Mouse (Mus musculus) midbrain, postnatal 0 days (tissue): Measurements from ENCODE around the gene Diaph3. TPM values are rescaled to one million over a fixed set of nuclear protein-coding genes. Genes with fewer than 3 reads are reported as not detected.

Experiments used
- ATAC-seq: fragments of 200-750 bp; cut with Nextera tagmentation; 2 replicates; pipeline ENCODE4 v1.8.0; 2017; ENCODE audit warnings: moderate number of reproducible peaks, mild to moderate bottlenecking, moderate TSS enrichment, moderate library complexity; ENCODE audit not compliant: low FRiP score
- DNase-seq: peaks from one replicate; pipeline ENCODE4 v3.0.0-alpha.2; 2015; ENCODE audit warnings: low spot score
- H3K27ac ChIP-seq: fragments of 300-500 bp; sonication (generic); 2 replicates; pipeline ENCODE4 v1.5.1; 2014; ENCODE audit warnings: low read depth, mild to moderate bottlenecking, low read length, mixed read lengths
- H3K27me3 ChIP-seq: fragments of 300-500 bp; sonication (generic); 2 replicates; pipeline ENCODE4 v1.6.1; 2014; ENCODE audit warnings: low read length, control low read depth, mixed read lengths; ENCODE audit not compliant: insufficient read depth
- H3K36me3 ChIP-seq: fragments of 300-500 bp; sonication (generic); 2 replicates; pipeline ENCODE4 v1.6.1; 2014; ENCODE audit warnings: low read length, control low read depth, mixed read lengths; ENCODE audit not compliant: insufficient read depth
- H3K4me1 ChIP-seq: fragments of 300-500 bp; sonication (generic); 2 replicates; pipeline ENCODE4 v1.6.1; 2014; ENCODE audit warnings: mild to moderate bottlenecking, control low read depth, antibody characterized with exemption, low read length, mixed read lengths; ENCODE audit not compliant: insufficient read depth
- H3K4me2 ChIP-seq: fragments of 300-500 bp; sonication (generic); 2 replicates; pipeline ENCODE4 v1.6.1; 2014; ENCODE audit warnings: low read depth, mild to moderate bottlenecking, low read length, mixed read lengths; ENCODE audit not compliant: poor library complexity, severe bottlenecking
- H3K4me3 ChIP-seq: fragments of 300-500 bp; sonication (generic); 2 replicates; pipeline ENCODE4 v1.5.1; 2014; ENCODE audit warnings: low read depth, mild to moderate bottlenecking, low read length, moderate library complexity
- H3K9ac ChIP-seq: fragments of 300-500 bp; sonication (generic); replicated peaks from 2 replicates; pipeline ENCODE4 v1.6.1; 2014; ENCODE audit warnings: mild to moderate bottlenecking, low read length, moderate library complexity, mixed read lengths; ENCODE audit not compliant: poor library complexity, severe bottlenecking
- H3K9me3 ChIP-seq: fragments of 300-500 bp; sonication (generic); 2 replicates; pipeline ENCODE4 v1.6.1; 2016; ENCODE audit warnings: low read length, control low read depth
- CTCF ChIP-seq: IDR thresholded peaks from 2 replicates; pipeline ENCODE4 v1.5.1; 2016; ENCODE audit warnings: antibody characterized with exemption, mild to moderate bottlenecking
- WGBS: fragments of 180-500 bp; shearing (Covaris S2); extraction: QIAGEN DNeasy Blood & Tissue Kit; methylation state at CpG from one replicate; pipeline ENCODE4 v1.1.7; 2014; 5-methylcytosine and 5-hydroxymethylcytosine counted together
- polyA plus RNA-seq: library from polyadenylated mRNA; unstranded; fragments of >200 nt; fragmentation: Nextera tagmentation; extraction: Ambion mirVana; gene quantifications from 2 replicates; pipeline ENCODE4 v1.2.1, GENCODE M21; 2015
- total RNA-seq: library from RNA; depleted of rRNA; stranded (reverse); fragments of >200 nt; gene quantifications from 2 replicates; pipeline ENCODE4 v1.2.3, GENCODE M21; 2014

Diaph3 gene
- total and polyA plus RNA-seq, 2 experiments from 2014 or later: 1.9 to 2.5 TPM

GRCm38 (mm10) chr14:87075021-87075531 is 66.0 kb downstream of the Diaph3 start:
- H3K9ac ChIP-seq: no peak overlapping the region
- H3K36me3 ChIP-seq: no peaks in the 10 kb centered on the region
- TF ChIP-seq CTCF: no peak
- 83% methylated on average over 2 of the region's 2 CpGs for WGBS
- H3K27ac ChIP-seq: no peak overlapping the region
- no peaks in the 10 kb centered on the region for H3K4me1 ChIP-seq
- no peak overlapping the region for H3K4me3 ChIP-seq
- H3K4me2 ChIP-seq: no peak overlapping the region
- no peaks in the 10 kb centered on the region for H3K9me3 ChIP-seq
- no peaks in the 10 kb centered on the region for H3K27me3 ChIP-seq
- DNase-seq (no peak), ATAC-seq (no peak)

- Histone ChIP-seq H3K36me3 (no peaks in the 10 kb centered on the region), H3K9ac (no peak overlapping the region), H3K4me2 (no peak overlapping the region), H3K27me3 (no peaks in the 10 kb centered on the region), H3K4me3 (no peak overlapping the region), H3K9me3 (no peaks in the 10 kb centered on the region), H3K27ac (no peak overlapping the region), H3K4me1 (no peaks in the 10 kb centered on the region)
- 89% methylated on average over 4 of the region's 4 CpGs for WGBS
- DNase-seq: no peak
- no peak for TF ChIP-seq CTCF
- no peak for ATAC-seq
These were observed 76.8 kb downstream of the Diaph3 start for GRCm38 (mm10) chr14:87064281-87064680.

- Histone ChIP-seq H3K4me3 (no peak overlapping the region), H3K4me1 (no peaks in the 10 kb centered on the region), H3K27ac (no peak overlapping the region), H3K9me3 (no peaks in the 10 kb centered on the region), H3K36me3 (no peaks in the 10 kb centered on the region), H3K27me3 (no peaks in the 10 kb centered on the region), H3K4me2 (no peak overlapping the region), H3K9ac (no peak overlapping the region)
- TF ChIP-seq CTCF: no peak
- DNase-seq: no peak
- 93% methylated on average over 2 of the region's 2 CpGs for WGBS
- no peak for ATAC-seq
These were observed 84.9 kb downstream of the Diaph3 start for GRCm38 (mm10) chr14:87056169-87056568.

- H3K27ac ChIP-seq: no peak overlapping the region
- H3K36me3 ChIP-seq: no peaks in the 10 kb centered on the region
- H3K9ac ChIP-seq: no peak overlapping the region
- no peak overlapping the region for H3K4me3 ChIP-seq
- no peaks in the 10 kb centered on the region for H3K4me1 ChIP-seq
- H3K27me3 ChIP-seq: no peaks in the 10 kb centered on the region
- DNase-seq (no peak), ATAC-seq (no peak)
- H3K4me2 ChIP-seq: no peak overlapping the region
- no peaks in the 10 kb centered on the region for H3K9me3 ChIP-seq
- WGBS: 83% methylated on average over 5 of the region's 5 CpGs
- no peak for TF ChIP-seq CTCF
These were observed 89.8 kb downstream of the Diaph3 start for GRCm38 (mm10) chr14:87051187-87051586.

- Histone ChIP-seq H3K4me2 (no peak overlapping the region), H3K4me3 (no peak overlapping the region), H3K9ac (no peak overlapping the region), H3K9me3 (no peaks in the 10 kb centered on the region), H3K4me1 (no peaks in the 10 kb centered on the region), H3K27me3 (no peaks in the 10 kb centered on the region), H3K27ac (no peak overlapping the region), H3K36me3 (no peaks in the 10 kb centered on the region)
- TF ChIP-seq CTCF: no peak
- 68% methylated on average over 5 of the region's 5 CpGs for WGBS
- no peak for ATAC-seq
- DNase-seq: no peak
These were observed 96.6 kb downstream of the Diaph3 start for GRCm38 (mm10) chr14:87044401-87044806.

GRCm38 (mm10) chr14:87020240-87020639 is 120.8 kb downstream of the Diaph3 start:
- no peak for ATAC-seq
- Histone ChIP-seq H3K4me2 (no peak overlapping the region), H3K27ac (no peak overlapping the region), H3K9me3 (no peaks in the 10 kb centered on the region), H3K4me3 (no peak overlapping the region), H3K27me3 (no peaks in the 10 kb centered on the region), H3K9ac (no peak overlapping the region), H3K36me3 (no peaks in the 10 kb centered on the region), H3K4me1 (no peaks in the 10 kb centered on the region)
- DNase-seq: no peak
- WGBS: 96% methylated on average over 10 of the region's 10 CpGs
- no peak for TF ChIP-seq CTCF
